ENCODE assay signal across 1 mouse cellular context in the genomic region with DNA sequence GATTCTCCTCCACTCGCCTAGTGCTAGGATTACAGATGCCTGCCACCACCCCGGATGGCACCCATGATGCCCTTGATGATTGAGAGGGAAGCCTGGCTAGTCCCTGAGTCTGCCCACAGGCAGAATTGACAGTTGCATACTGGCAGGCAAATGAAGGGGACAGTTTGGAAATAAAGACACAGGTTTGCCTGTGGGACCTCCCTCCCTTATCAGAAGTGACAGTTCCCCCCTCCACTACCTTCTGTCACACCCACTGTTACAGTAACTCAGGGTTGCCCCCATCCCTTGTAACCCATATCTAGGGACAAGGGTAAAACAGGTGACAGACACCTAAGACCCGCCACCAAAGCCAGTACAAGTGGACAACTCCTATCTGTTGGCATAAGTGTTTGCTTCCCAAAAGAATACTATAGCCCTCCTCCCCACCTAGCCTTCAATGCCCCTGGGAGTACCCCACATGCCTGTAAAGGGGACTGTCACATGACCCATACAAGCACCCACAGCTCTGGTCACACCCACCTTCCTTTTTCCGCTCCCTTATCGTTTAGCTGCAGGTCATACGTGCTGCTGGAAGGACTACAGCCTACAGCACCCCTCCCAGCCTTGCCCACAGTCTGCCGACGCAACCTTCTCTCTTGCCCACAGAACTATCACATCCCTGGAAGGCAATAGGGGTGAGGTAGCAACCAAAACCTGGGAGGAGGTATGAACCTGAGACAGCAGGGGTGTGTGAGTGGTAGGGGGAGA.
TF ChIP-seq lines count a peak whose summit lies in the region.

No protein-coding gene starts in this region.

TF ChIP-seq in MEL, 35 proteins besides CTCF, POLR2A, EP300 and RAD21 (continued from another document):
- TF ChIP-seq MEF2A (IDR thresholded peaks at IDR 0.05; ENCODE audit: extremely low read depth, insufficient replicate concordance, low read depth, low read length, poor library complexity, severe bottlenecking) (no peak), CHD1 (IDR thresholded peaks at IDR 0.05; ENCODE audit: low read depth, low read length) (no peak), ZKSCAN1 (IDR thresholded peaks at IDR 0.05; ENCODE audit: low read depth, low read length) (no peak), UBTF (IDR thresholded peaks at IDR 0.05; ENCODE audit: borderline replicate concordance, insufficient read depth, low read depth, low read length) (0 out of 2 replicates have a peak, but pooled peaks have one; percentile 61), MXI1 (IDR thresholded peaks at IDR 0.05; ENCODE audit: low read depth, low read length) (peak; percentile 52; the same call in 1 of the 2 replicates)
TF ChIP-seq in MEL: peak in this region for 16.
